Mouse (Mus musculus) lung, postnatal 0 days (tissue): ENCODE results near the gene Scin. TPM values are rescaled to one million over a fixed set of nuclear protein-coding genes. Genes with fewer than 3 reads are reported as not detected.
A peak's percentile ranks its signal among the peaks of the same experiment; 100 is the strongest.

Source experiments
- ATAC-seq: fragments of 200-750 bp; cut with Nextera tagmentation; 2 replicates; pipeline ENCODE4 v1.8.0; 2017; ENCODE audit warnings: moderate library complexity
- DNase-seq: peaks from one replicate; pipeline ENCODE4 v3.0.0-alpha.2; 2016; ENCODE audit warnings: low spot score
- H3K27ac ChIP-seq: fragments of 300-500 bp; sonication (generic); 2 replicates; pipeline ENCODE4 v1.5.1; 2014; ENCODE audit warnings: antibody characterized with exemption, mild to moderate bottlenecking, low read length, mixed read lengths
- H3K27me3 ChIP-seq: fragments of 300-500 bp; sonication (generic); replicated peaks from 2 replicates; pipeline ENCODE4 v1.6.1; 2014; ENCODE audit warnings: low read length, mixed read lengths; ENCODE audit not compliant: insufficient read depth
- H3K36me3 ChIP-seq: fragments of 300-500 bp; sonication (generic); 2 replicates; pipeline ENCODE4 v1.6.1; 2014; ENCODE audit warnings: low read length, mixed read lengths; ENCODE audit not compliant: insufficient read depth
- H3K4me1 ChIP-seq: fragments of 300-500 bp; sonication (generic); 2 replicates; pipeline ENCODE4 v1.6.1; 2014; ENCODE audit warnings: antibody characterized with exemption, low read depth, low read length, mixed read lengths; ENCODE audit not compliant: insufficient read depth
- H3K4me2 ChIP-seq: fragments of 300-500 bp; sonication (generic); replicated peaks from 2 replicates; pipeline ENCODE4 v1.6.1; 2014; ENCODE audit warnings: low read depth, mild to moderate bottlenecking, low read length, moderate library complexity, mixed read lengths
- H3K4me3 ChIP-seq: fragments of 300-500 bp; sonication (generic); 2 replicates; pipeline ENCODE4 v1.5.1; 2014; ENCODE audit warnings: low read depth, low read length
- H3K9ac ChIP-seq: fragments of 300-500 bp; sonication (generic); replicated peaks from 2 replicates; pipeline ENCODE4 v1.6.1; 2014; ENCODE audit warnings: low read depth, mild to moderate bottlenecking
- H3K9me3 ChIP-seq: fragments of 300-500 bp; sonication (generic); 2 replicates; pipeline ENCODE4 v1.6.1; 2016; ENCODE audit warnings: low read length, mixed read lengths
- CTCF ChIP-seq: IDR thresholded peaks from 2 replicates; pipeline ENCODE4 v1.5.1; 2016; ENCODE audit warnings: antibody characterized with exemption, mild to moderate bottlenecking
- EP300 ChIP-seq: IDR thresholded peaks from 2 replicates; pipeline ENCODE4 v1.6.1; 2016; ENCODE audit warnings: antibody characterized with exemption, mild to moderate bottlenecking, control low read depth
- WGBS: fragments of 180-500 bp; shearing (Covaris S2); extraction: QIAGEN DNeasy Blood & Tissue Kit; methylation state at CpG from one replicate; pipeline ENCODE4 v1.1.7; 2014; 5-methylcytosine and 5-hydroxymethylcytosine counted together
- polyA plus RNA-seq: library from polyadenylated mRNA; unstranded; fragments of >200 nt; fragmentation: Nextera tagmentation; extraction: Ambion mirVana; gene quantifications from 2 replicates; pipeline ENCODE4 v1.2.1, GENCODE M21; 2015

Scin gene
- polyA plus RNA-seq, 1 experiment from 2014 or later = 0.51 TPM

DNA sequence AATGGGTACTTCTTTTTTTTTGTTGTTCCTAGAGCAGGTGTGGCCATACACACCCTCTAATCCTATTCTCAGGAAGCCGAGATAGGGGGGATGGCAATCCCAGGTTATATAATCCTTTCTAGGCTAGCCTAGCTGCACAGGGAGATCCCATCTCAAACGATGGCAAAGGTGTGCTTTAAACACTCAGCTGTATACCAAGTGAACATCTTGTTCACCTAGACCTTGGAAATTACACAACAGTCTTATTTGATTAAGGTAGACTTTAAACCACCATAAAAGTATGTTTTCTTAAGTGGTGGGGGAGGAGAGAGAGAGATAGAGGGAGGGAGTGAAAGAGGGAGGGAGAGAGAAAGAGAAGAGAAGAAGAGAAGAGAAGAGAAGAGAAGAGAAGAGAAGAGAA is 26.7 kb upstream of the Scin start:
- Histone ChIP-seq H3K27me3 (no peaks in the 10 kb centered on the region), H3K4me2 (no peak overlapping the region), H3K9me3 (no peaks in the 10 kb centered on the region), H3K4me1 (no peaks in the 10 kb centered on the region), H3K27ac (no peak overlapping the region), H3K36me3 (no peaks in the 10 kb centered on the region), H3K4me3 (no peak overlapping the region), H3K9ac (no peak overlapping the region)
- peak; percentile 35 for ATAC-seq
- 62% methylated on average over 2 of the region's 2 CpGs for WGBS
- no peak for TF ChIP-seq CTCF
- TF ChIP-seq EP300 = no peak
- peak; percentile 14 for DNase-seq

DNA sequence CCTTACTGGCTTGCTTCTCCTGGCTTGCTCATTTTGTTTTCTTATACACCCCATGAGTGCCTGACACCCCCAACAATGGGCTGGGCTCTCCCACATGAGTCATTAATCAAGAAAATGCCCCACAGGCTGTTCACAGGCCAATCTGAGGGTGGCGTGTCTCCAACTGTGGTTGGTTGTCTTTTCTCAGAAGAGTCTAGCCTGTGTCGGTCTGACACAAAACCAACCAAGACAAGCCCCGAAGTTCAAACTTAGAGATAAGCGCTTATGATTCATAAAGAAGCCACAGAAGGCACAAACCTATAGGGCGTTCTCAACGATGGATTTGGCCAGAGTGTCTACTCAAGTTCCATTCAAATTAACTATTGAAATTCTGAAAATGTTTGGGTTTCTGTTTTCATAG is 20.2 kb upstream of the Scin start:
- no peak overlapping the region for H3K4me2 ChIP-seq
- no peaks in the 10 kb centered on the region for H3K36me3 ChIP-seq
- no peak overlapping the region for H3K4me3 ChIP-seq
- WGBS = 83% methylated on average over 6 of the region's 6 CpGs
- no peak for ATAC-seq
- H3K27me3 ChIP-seq = no peaks in the 10 kb centered on the region
- no peaks in the 10 kb centered on the region for H3K4me1 ChIP-seq
- no peak for DNase-seq
- TF ChIP-seq CTCF (no peak), EP300 (no peak)
- H3K9me3 ChIP-seq = no peaks in the 10 kb centered on the region
- no peak overlapping the region for H3K27ac ChIP-seq
- no peak overlapping the region for H3K9ac ChIP-seq

DNA sequence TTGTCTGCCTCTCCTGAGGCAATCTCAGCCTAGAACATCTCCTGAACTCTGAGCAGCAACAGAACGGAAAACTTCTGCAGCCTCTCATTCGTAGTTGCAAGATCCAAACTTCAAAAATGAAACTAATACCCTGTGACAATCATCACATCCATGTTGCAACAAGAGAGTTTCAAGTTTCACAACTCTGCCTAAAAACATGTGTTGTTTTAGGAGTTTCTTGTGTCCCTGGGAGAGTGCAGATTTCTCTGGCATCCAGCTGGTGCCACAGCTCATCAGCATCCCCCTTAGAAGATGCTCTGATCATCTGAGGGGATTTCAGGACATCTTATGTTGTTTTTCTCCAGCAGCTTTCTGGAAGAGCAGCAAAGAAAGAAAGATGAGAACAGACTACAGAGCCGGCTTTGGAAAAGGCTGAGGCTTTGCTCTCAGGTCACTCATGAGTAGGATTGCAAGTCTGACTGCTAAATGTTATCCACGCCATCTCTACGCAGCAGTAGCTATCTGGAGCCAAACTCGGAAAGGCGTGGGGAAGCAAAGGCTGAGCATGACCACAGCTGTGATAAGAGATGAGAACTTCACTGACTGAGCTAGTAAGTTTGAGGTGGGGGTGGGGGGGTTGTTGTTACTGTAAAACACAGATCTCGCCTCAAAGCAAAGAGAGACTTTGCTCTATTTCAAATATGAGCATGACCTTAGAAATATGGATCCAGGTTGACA is 18.5 kb upstream of the Scin start:
- ATAC-seq = no peak
- Histone ChIP-seq H3K27ac (no peak overlapping the region), H3K36me3 (no peaks in the 10 kb centered on the region), H3K9ac (no peak overlapping the region), H3K4me3 (no peak overlapping the region), H3K4me1 (no peaks in the 10 kb centered on the region), H3K27me3 (no peaks in the 10 kb centered on the region), H3K4me2 (no peak overlapping the region), H3K9me3 (no peaks in the 10 kb centered on the region)
- TF ChIP-seq CTCF (no peak), EP300 (no peak)
- DNase-seq = peak; percentile 44
- 68% methylated on average over 8 of the region's 8 CpGs for WGBS

DNA sequence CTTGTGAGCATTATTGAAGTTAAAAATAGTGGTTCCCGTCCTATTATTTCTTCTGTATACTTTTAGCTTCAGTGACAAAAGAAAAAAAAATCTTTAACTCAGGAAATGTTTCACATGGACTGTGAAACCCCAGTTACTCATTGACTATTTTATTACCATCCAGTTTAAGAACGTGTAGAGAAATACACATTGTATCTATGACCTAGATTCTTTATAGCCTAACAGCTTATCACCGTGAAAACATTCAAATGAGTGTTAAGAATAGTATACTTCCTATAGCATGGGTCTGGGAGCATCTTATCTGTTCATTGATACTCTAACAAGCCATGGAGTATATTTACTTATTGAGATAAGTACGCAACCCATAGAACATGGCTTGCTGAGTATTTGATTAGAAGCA is 13.3 kb upstream of the Scin start:
- H3K4me3 ChIP-seq = no peak overlapping the region
- H3K27ac ChIP-seq = no peak overlapping the region
- no peaks in the 10 kb centered on the region for H3K4me1 ChIP-seq
- no peaks in the 10 kb centered on the region for H3K9me3 ChIP-seq
- TF ChIP-seq CTCF = no peak
- no peak for TF ChIP-seq EP300
- no peak for ATAC-seq
- H3K9ac ChIP-seq = no peak overlapping the region
- no peaks in the 10 kb centered on the region for H3K36me3 ChIP-seq
- no peak overlapping the region for H3K4me2 ChIP-seq
- 40% methylated on average over 4 of the region's 4 CpGs for WGBS
- no peak for DNase-seq
- H3K27me3 ChIP-seq = no peaks in the 10 kb centered on the region

DNA sequence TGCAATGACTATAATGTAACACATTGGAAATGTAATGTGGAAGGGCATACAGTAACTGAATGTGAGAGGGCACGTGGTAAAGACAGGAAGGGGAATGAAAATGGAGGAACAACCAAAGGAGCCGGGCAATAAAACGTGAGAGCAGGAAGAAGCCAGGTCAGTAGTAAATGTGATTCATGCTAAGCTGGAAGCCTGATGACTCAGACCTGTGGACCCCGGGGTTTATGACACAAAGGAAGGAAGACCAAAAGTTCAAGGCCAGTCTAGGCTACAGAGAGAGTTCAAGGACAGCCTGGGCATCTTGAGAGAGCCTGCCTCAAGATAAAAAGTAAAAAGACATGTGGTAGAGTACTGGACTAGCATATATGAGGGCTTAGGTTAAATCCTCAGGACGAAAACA is 12.5 kb upstream of the Scin start:
- 66% methylated on average over 5 of the region's 5 CpGs for WGBS
- Histone ChIP-seq H3K27me3 (no peaks in the 10 kb centered on the region), H3K4me2 (no peak overlapping the region), H3K9me3 (no peaks in the 10 kb centered on the region), H3K27ac (no peak overlapping the region), H3K4me3 (no peak overlapping the region), H3K36me3 (no peaks in the 10 kb centered on the region), H3K9ac (no peak overlapping the region), H3K4me1 (no peaks in the 10 kb centered on the region)
- DNase-seq (no peak), ATAC-seq (no peak)
- TF ChIP-seq EP300 (no peak), CTCF (no peak)

DNA sequence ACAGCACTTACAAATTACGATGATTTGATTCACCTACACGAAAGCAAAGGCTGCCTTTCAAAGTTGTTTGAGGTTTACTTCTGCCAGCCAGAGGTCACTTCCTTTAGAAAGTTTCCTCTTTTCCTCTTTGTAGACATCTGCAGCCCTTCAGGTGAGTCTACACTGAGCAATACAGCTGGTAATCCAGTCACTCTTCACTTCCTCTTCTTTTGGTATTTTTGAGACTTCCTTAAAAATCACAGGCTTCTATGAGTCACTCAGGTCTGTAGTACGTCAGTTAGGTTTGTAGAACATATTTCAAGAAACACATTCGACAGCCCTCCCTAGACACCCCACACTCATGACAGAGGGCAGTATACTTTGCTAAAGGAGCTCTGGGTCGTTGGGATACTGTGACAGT is 6.7 kb upstream of the Scin start:
- Histone ChIP-seq H3K27ac (no peak overlapping the region), H3K4me2 (no peak overlapping the region), H3K36me3 (no peaks in the 10 kb centered on the region), H3K4me3 (no peak overlapping the region), H3K27me3 (no peaks in the 10 kb centered on the region), H3K9ac (no peak overlapping the region), H3K4me1 (no peaks in the 10 kb centered on the region), H3K9me3 (no peaks in the 10 kb centered on the region)
- ATAC-seq = no peak
- no peak for TF ChIP-seq CTCF
- 60% methylated on average over 5 of the region's 5 CpGs for WGBS
- no peak for DNase-seq
